Mouse (Mus musculus) CH12.LX (cell line): ENCODE measurements around the gene Gpcpd1.
"Not testable (repeated sequence)": the region's sequence is repeated elsewhere in the genome, so short reads cannot be mapped to it uniquely, and the experiment has no call there.

Experiments used
- CHD2 ChIP-seq: IDR thresholded peaks from 2 replicates; pipeline ENCODE4 v1.6.1; 2011; ENCODE audit warnings: low read length, improper control_type of control experiment
- CTCF ChIP-seq, 2 experiments: IDR thresholded peaks in 1 of 2; conservative IDR thresholded peaks in 1 of 2; 2 replicates each; pipeline ENCODE4 v1.5.1; 2011 to 2012; ENCODE audit warnings: low read depth in 2 of 2, low read length in 2 of 2, improper control_type of control experiment in 1 of 2, inconsistent platforms in 1 of 2, mild to moderate bottlenecking in 1 of 2, moderate library complexity in 1 of 2
- E2F4 ChIP-seq: IDR thresholded peaks from 2 replicates; pipeline ENCODE4 v1.6.1; 2011; ENCODE audit warnings: low read depth, low read length, improper control_type of control experiment; ENCODE audit not compliant: insufficient replicate concordance
- EP300 ChIP-seq: IDR thresholded peaks from 2 replicates; pipeline ENCODE4 v1.6.1; 2011; ENCODE audit warnings: low read length, improper control_type of control experiment
- HCFC1 ChIP-seq: IDR thresholded peaks from 2 replicates; pipeline ENCODE4 v1.6.1; 2012; ENCODE audit warnings: low read depth, mild to moderate bottlenecking, inconsistent platforms, low read length, improper control_type of control experiment
- JUND ChIP-seq: conservative IDR thresholded peaks from 2 replicates; pipeline ENCODE4 v1.6.1; 2011; ENCODE audit warnings: low read depth, low read length, improper control_type of control experiment
- POLR2A ChIP-seq: IDR thresholded peaks from 2 replicates; pipeline ENCODE4 v1.6.1; 2011; ENCODE audit warnings: low read depth, mild to moderate bottlenecking, improper control_type of control experiment, low read length
- SIN3A ChIP-seq: IDR thresholded peaks from 2 replicates; pipeline ENCODE4 v1.6.1; 2012; ENCODE audit warnings: low read length, improper control_type of control experiment, inconsistent platforms
- SMC3 ChIP-seq: IDR thresholded peaks from 2 replicates; pipeline ENCODE4 v1.6.1; 2011; ENCODE audit warnings: low read depth, low read length, improper control_type of control experiment
- TBP ChIP-seq: conservative IDR thresholded peaks from 2 replicates; pipeline ENCODE4 v1.6.1; 2011; ENCODE audit warnings: low read depth, low read length, improper control_type of control experiment
- UBTF ChIP-seq: IDR thresholded peaks from 2 replicates; pipeline ENCODE4 v1.6.1; 2012; ENCODE audit warnings: low read depth, mild to moderate bottlenecking, inconsistent platforms, low read length, improper control_type of control experiment, moderate library complexity
- ZC3H11A ChIP-seq: IDR thresholded peaks from 2 replicates; pipeline ENCODE4 v1.6.1; 2012; ENCODE audit warnings: low read depth, mild to moderate bottlenecking, inconsistent platforms, low read length, improper control_type of control experiment
- ZMIZ1 ChIP-seq: IDR thresholded peaks from 2 replicates; pipeline ENCODE4 v1.6.1; 2012; ENCODE audit warnings: low read depth, mild to moderate bottlenecking, inconsistent platforms, low read length, improper control_type of control experiment

DNA sequence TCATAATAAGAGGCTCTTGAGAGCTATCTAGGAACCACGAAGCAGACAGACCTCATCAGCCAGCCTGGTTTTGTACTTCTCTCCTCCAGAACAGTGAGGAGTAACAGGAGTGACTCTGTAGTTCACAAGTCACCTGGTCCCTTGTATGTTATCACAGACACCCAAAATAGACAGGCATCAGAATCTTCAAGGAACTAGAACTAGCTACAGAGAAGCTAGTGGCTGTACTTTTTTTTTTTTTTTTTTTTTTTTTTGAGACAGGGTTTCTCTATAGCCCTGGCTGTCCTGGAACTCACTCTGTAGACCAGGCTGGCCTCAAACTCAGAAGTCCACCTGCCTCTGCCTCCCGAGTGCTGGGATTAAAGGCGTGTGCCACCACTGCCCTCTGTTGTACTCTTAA, 4.0 kb upstream of the Gpcpd1 start:
- not testable (repeated sequence) for TF ChIP-seq CTCF (conservative IDR thresholded peaks at IDR 0.05 in 1 of 2, IDR thresholded peaks at IDR 0.05 in 1 of 2; ENCODE audit: low read depth in 2 of 2, low read length in 2 of 2); EP300; HCFC1; ZC3H11A; ZMIZ1; TBP; UBTF; E2F4; POLR2A; JUND; CHD2; SMC3; SIN3A
